Mouse (Mus musculus) 416B (cell line): Measurements from ENCODE around the gene Ypel2.
A peak's percentile ranks its signal among the peaks of the same experiment; 100 is the strongest.
"Not testable (repeated sequence)": the region's sequence is repeated elsewhere in the genome, so short reads cannot be mapped to it uniquely, and the experiment has no call there.

Source experiments
- DNase-seq: peaks from one replicate; pipeline ENCODE4 v3.0.0; 2011; ENCODE audit warnings: low read depth

The Ypel2 gene

GRCm38 (mm10) chr11:86993041-86994037 is at the start of gene Ypel2:
Ypel2 (minus strand) TSS chr11:86993707.
- peak; percentile 94 for DNase-seq

GRCm38 (mm10) chr11:87043052-87043451 is 49.5 kb upstream of the Ypel2 start:
- DNase-seq, result no peak

GRCm38 (mm10) chr11:87039307-87039963 is 45.9 kb upstream of the Ypel2 start:
- no peak for DNase-seq

- DNase-seq, result peak; percentile 55
Observed at GRCm38 (mm10) chr11:87036180-87036579, 42.7 kb upstream of the Ypel2 start.

- peak; percentile 33 for DNase-seq
Observed at GRCm38 (mm10) chr11:87028212-87028611, 34.7 kb upstream of the Ypel2 start.

GRCm38 (mm10) chr11:87026096-87026875 is 32.8 kb upstream of the Ypel2 start:
- DNase-seq, result peak; percentile 60

- DNase-seq, result no peak
Observed at GRCm38 (mm10) chr11:87025351-87025750, 31.8 kb upstream of the Ypel2 start.

GRCm38 (mm10) chr11:87023240-87023639 is 29.7 kb upstream of the Ypel2 start:
- DNase-seq, result not testable (repeated sequence)

GRCm38 (mm10) chr11:87022765-87023164 is 29.3 kb upstream of the Ypel2 start:
- no peak for DNase-seq

- DNase-seq, result no peak
Observed at GRCm38 (mm10) chr11:87021551-87021950, 28.0 kb upstream of the Ypel2 start.

GRCm38 (mm10) chr11:87020449-87020848 is 26.9 kb upstream of the Ypel2 start:
- DNase-seq, result no peak

- no peak for DNase-seq
Observed at GRCm38 (mm10) chr11:87019431-87019830, 25.9 kb upstream of the Ypel2 start.

- no peak for DNase-seq
Observed at GRCm38 (mm10) chr11:87018081-87018480, 24.6 kb upstream of the Ypel2 start.

GRCm38 (mm10) chr11:87015691-87016090 is 22.2 kb upstream of the Ypel2 start:
- DNase-seq, result peak; percentile 43

- peak; percentile 74 for DNase-seq
Observed at GRCm38 (mm10) chr11:87010476-87010875, 17.0 kb upstream of the Ypel2 start.

- DNase-seq, result no peak
Observed at GRCm38 (mm10) chr11:87007371-87007770, 13.9 kb upstream of the Ypel2 start.

GRCm38 (mm10) chr11:87004960-87005755 is 11.7 kb upstream of the Ypel2 start:
- peak; percentile 64 for DNase-seq

- DNase-seq, result no peak
Observed at GRCm38 (mm10) chr11:87002078-87002829, 8.7 kb upstream of the Ypel2 start.

GRCm38 (mm10) chr11:87001217-87001616 is 7.7 kb upstream of the Ypel2 start:
- no peak for DNase-seq

GRCm38 (mm10) chr11:86996266-86996665 is 2.8 kb upstream of the Ypel2 start:
- DNase-seq, result no peak
